Mouse (Mus musculus) spleen, adult 2 months (tissue): ENCODE measurements around the gene Lyst.

Experiments
- CTCF ChIP-seq: fragments of 200-500 bp; IDR thresholded peaks from 2 replicates; pipeline ENCODE4 v1.5.1; 2011; ENCODE audit warnings: mild to moderate bottlenecking, inconsistent platforms; ENCODE audit not compliant: insufficient read depth, insufficient read length, insufficient replicate concordance; ENCODE audit errors: extremely low read depth
- POLR2A ChIP-seq: fragments of 200-500 bp; IDR thresholded peaks from 2 replicates; pipeline ENCODE4 v1.6.1; 2011; ENCODE audit warnings: low read depth, low read length, inconsistent platforms

GRCm38 (mm10) chr13:13562571-13562970, 27.6 kb upstream of the Lyst start:
- TF ChIP-seq POLR2A: no peak
- no peak for TF ChIP-seq CTCF
